Mouse (Mus musculus): ENCODE data around the gene Cnih1. TPM values are rescaled to one million over a fixed set of nuclear protein-coding genes. Genes with fewer than 3 reads are reported as not detected.
A peak's percentile ranks its signal among the peaks of the same experiment; 100 is the strongest.

Gene Cnih1
- 170 and 187 TPM in 2 replicates for polyA plus RNA-seq (2015; fragmentation: Nextera tagmentation; extraction: Ambion mirVana)

GRCm38 (mm10) chr14:46787787-46788504 is at the start of gene Cnih1:
TSS of gene Cnih1 (minus strand) at chr14:46788411.
- Histone ChIP-seq H3K9ac (ENCODE audit: low read depth, low read length) (peak within 1 kb of the TSS; percentile 89), H3K36me3 (ENCODE audit: insufficient read depth, low read length) (peaks cover 3% of the 10 kb centered on the region; the same call in 1 of the 2 replicates), H3K4me3 (replicated peaks; ENCODE audit: low read depth, low read length) (peak within 1 kb of the TSS; percentile 88), H3K27ac (peak within 1 kb of the TSS; percentile 91), H3K9me3 (replicated peaks; ENCODE audit: low read length) (no peaks in the 10 kb centered on the region), H3K27me3 (ENCODE audit: insufficient read depth, low read length) (no peaks in the 10 kb centered on the region), H3K4me2 (ENCODE audit: low read length) (peak within 1 kb of the TSS; percentile 71), H3K4me1 (replicated peaks; ENCODE audit: insufficient read depth, low read length) (peaks cover 7% of the 10 kb centered on the region)
- TF ChIP-seq CTCF (IDR thresholded peaks at IDR 0.05; ENCODE audit: low read depth) = peak; percentile 90
- under 1% methylated on average over 85 of the region's 86 CpGs for WGBS
- DNase-seq (ENCODE audit: low spot score) (peak; percentile 96), ATAC-seq (replicated peaks; ENCODE audit: low FRiP score, low read depth) (peak; percentile 94)

DNA sequence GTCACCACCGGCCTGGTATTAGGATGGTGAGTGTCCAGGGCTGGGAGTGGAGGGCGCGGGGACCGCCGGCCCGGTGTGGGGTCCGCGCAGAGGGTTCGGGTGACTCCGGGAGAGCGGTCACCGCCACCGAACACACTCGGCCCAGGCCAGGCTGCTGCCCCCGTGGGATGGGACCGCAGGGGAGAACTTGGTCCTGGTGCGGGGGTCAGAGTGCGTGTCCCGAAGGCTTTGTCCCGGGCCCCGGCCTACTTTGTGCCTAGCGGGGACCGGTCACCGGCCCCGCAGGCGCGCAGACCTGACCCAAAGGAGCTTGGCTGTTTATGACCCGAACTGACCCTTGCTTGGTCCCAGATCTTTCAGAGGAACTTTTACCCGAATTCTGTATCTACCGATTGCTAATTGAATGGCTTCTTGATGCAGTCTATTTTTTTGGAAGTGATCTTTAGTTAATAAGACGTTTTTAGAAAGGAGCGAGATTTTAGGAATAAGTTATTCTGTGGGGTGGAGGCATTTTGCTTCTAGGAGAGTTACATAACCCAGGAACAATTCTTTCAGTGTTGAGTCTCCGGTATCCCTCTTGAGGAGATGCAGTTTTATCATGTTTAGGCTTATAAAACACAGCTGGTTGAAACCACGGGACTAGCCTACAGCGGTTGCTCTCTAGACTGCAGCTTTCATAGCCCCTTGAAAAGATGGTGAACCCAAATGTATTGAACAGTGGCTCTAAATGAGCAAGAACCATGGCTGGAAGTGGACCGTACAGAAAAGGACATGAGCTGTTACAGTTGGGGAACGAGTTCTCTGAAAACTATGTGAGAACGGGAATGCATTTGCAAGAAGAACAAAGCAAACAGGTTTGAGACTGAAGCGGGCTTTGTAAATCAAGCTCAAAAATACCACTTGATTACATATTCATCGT is 44.4 kb upstream of the Cnih1 start:
- H3K36me3 ChIP-seq (ENCODE audit: insufficient read depth, low read length) = no peaks in the 10 kb centered on the region
- peak overlapping the region; percentile 93 for H3K9ac ChIP-seq (ENCODE audit: low read depth, low read length)
- H3K27ac ChIP-seq = peak overlapping the region; percentile 69
- WGBS = 7% methylated on average over 40 of the region's 40 CpGs
- ATAC-seq (replicated peaks; ENCODE audit: low FRiP score, low read depth) (no peak), DNase-seq (ENCODE audit: low spot score) (peak; percentile 65)
- no peaks in the 10 kb centered on the region for H3K27me3 ChIP-seq (ENCODE audit: insufficient read depth, low read length)
- H3K4me3 ChIP-seq (replicated peaks; ENCODE audit: low read depth, low read length) = peak overlapping the region; percentile 87
- peak overlapping the region; percentile 73 for H3K4me2 ChIP-seq (ENCODE audit: low read length)
- H3K9me3 ChIP-seq (replicated peaks; ENCODE audit: low read length) = no peaks in the 10 kb centered on the region
- TF ChIP-seq CTCF (IDR thresholded peaks at IDR 0.05; ENCODE audit: low read depth) = no peak
- H3K4me1 ChIP-seq (replicated peaks; ENCODE audit: insufficient read depth, low read length) = peaks cover 2% of the 10 kb centered on the region; the same call in 1 of the 2 replicates

- peak within 1 kb of the TSS; percentile 69 for H3K27ac ChIP-seq
- peak within 1 kb of the TSS; percentile 87 for H3K4me3 ChIP-seq (replicated peaks; ENCODE audit: low read depth, low read length)
- WGBS = 0% methylated on average over 32 of the region's 32 CpGs
- no peaks in the 10 kb centered on the region for H3K27me3 ChIP-seq (ENCODE audit: insufficient read depth, low read length)
- H3K36me3 ChIP-seq (ENCODE audit: insufficient read depth, low read length) = no peaks in the 10 kb centered on the region
- peak within 1 kb of the TSS; percentile 73 for H3K4me2 ChIP-seq (ENCODE audit: low read length)
- peaks cover 2% of the 10 kb centered on the region; the same call in 1 of the 2 replicates for H3K4me1 ChIP-seq (replicated peaks; ENCODE audit: insufficient read depth, low read length)
- TF ChIP-seq CTCF (IDR thresholded peaks at IDR 0.05; ENCODE audit: low read depth) = peak; percentile 62
- ATAC-seq (replicated peaks; ENCODE audit: low FRiP score, low read depth) (peak; percentile 99), DNase-seq (ENCODE audit: low spot score) (peak; percentile 99)
- no peaks in the 10 kb centered on the region for H3K9me3 ChIP-seq (replicated peaks; ENCODE audit: low read length)
- peak within 1 kb of the TSS; percentile 93 for H3K9ac ChIP-seq (ENCODE audit: low read depth, low read length)
Observed at GRCm38 (mm10) chr14:46831837-46832333, 43.7 kb upstream of the Cnih1 start, which contains the start of gene Cgrrf1. TSS of gene Cgrrf1 (plus strand) at chr14:46832125.

GRCm38 (mm10) chr14:46831295-46831694 is 43.1 kb upstream of the Cnih1 start:
- DNase-seq (ENCODE audit: low spot score) (peak; percentile 74), ATAC-seq (replicated peaks; ENCODE audit: low FRiP score, low read depth) (no peak)
- peak overlapping the region; percentile 93; the same call in 1 of the 2 replicates for H3K9ac ChIP-seq (ENCODE audit: low read depth, low read length)
- H3K27ac ChIP-seq = peak overlapping the region; percentile 69
- H3K4me3 ChIP-seq (replicated peaks; ENCODE audit: low read depth, low read length) = peak overlapping the region; percentile 87
- TF ChIP-seq CTCF (IDR thresholded peaks at IDR 0.05; ENCODE audit: low read depth) = no peak
- no peaks in the 10 kb centered on the region for H3K36me3 ChIP-seq (ENCODE audit: insufficient read depth, low read length)
- peak overlapping the region; percentile 73 for H3K4me2 ChIP-seq (ENCODE audit: low read length)
- no peaks in the 10 kb centered on the region for H3K27me3 ChIP-seq (ENCODE audit: insufficient read depth, low read length)
- H3K9me3 ChIP-seq (replicated peaks; ENCODE audit: low read length) = no peaks in the 10 kb centered on the region
- peaks cover 2% of the 10 kb centered on the region; the same call in 1 of the 2 replicates for H3K4me1 ChIP-seq (replicated peaks; ENCODE audit: insufficient read depth, low read length)
- WGBS = under 1% methylated on average over 4 of the region's 4 CpGs

DNA sequence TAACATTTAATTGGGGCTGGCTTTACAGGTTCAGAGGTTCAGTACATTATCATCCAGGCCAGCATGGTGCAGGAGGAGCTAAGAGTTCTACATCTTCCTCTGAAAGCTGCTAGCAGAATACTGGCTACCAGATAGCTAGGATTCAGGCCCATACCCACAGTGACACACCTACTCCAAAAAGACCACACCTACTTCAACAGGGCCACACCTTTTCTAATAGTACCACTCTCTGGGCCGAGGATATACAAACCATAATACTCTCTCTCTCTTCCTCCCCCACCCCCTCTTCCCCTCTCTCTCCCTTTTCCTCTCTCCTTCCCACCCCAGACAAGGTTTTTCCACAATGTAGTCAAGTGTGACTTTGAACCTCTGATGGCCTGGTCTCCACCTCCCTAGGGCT is 39.2 kb upstream of the Cnih1 start:
- no peak overlapping the region for H3K27ac ChIP-seq
- DNase-seq (ENCODE audit: low spot score) (no peak), ATAC-seq (replicated peaks; ENCODE audit: low FRiP score, low read depth) (no peak)
- H3K9me3 ChIP-seq (replicated peaks; ENCODE audit: low read length) = no peaks in the 10 kb centered on the region
- H3K9ac ChIP-seq (ENCODE audit: low read depth, low read length) = no peak overlapping the region
- 55% methylated on average over 1 of the region's 1 CpGs for WGBS
- no peaks in the 10 kb centered on the region for H3K36me3 ChIP-seq (ENCODE audit: insufficient read depth, low read length)
- no peaks in the 10 kb centered on the region; the same call in none of the 2 replicates for H3K4me1 ChIP-seq (replicated peaks; ENCODE audit: insufficient read depth, low read length)
- no peak overlapping the region for H3K4me2 ChIP-seq (ENCODE audit: low read length)
- no peak overlapping the region for H3K4me3 ChIP-seq (replicated peaks; ENCODE audit: low read depth, low read length)
- TF ChIP-seq CTCF (IDR thresholded peaks at IDR 0.05; ENCODE audit: low read depth) = no peak
- no peaks in the 10 kb centered on the region for H3K27me3 ChIP-seq (ENCODE audit: insufficient read depth, low read length)

GRCm38 (mm10) chr14:46823996-46824395 is 35.8 kb upstream of the Cnih1 start:
- Histone ChIP-seq H3K27ac (no peak overlapping the region), H3K9ac (ENCODE audit: low read depth, low read length) (no peak overlapping the region), H3K9me3 (replicated peaks; ENCODE audit: low read length) (no peaks in the 10 kb centered on the region), H3K4me3 (replicated peaks; ENCODE audit: low read depth, low read length) (no peak overlapping the region), H3K27me3 (ENCODE audit: insufficient read depth, low read length) (no peaks in the 10 kb centered on the region), H3K36me3 (ENCODE audit: insufficient read depth, low read length) (no peaks in the 10 kb centered on the region), H3K4me1 (replicated peaks; ENCODE audit: insufficient read depth, low read length) (peaks cover 8% of the 10 kb centered on the region), H3K4me2 (ENCODE audit: low read length) (no peak overlapping the region)
- DNase-seq (ENCODE audit: low spot score) (no peak), ATAC-seq (replicated peaks; ENCODE audit: low FRiP score, low read depth) (no peak)
- 80% methylated on average over 2 of the region's 2 CpGs for WGBS
- no peak for TF ChIP-seq CTCF (IDR thresholded peaks at IDR 0.05; ENCODE audit: low read depth)
